Mouse (Mus musculus) embryonic stem cell, embryonic (primary cell): ENCODE results near the gene Hist1h2bj.

ENCODE experiments used
- CTCF ChIA-PET, 4 experiments: fragments of 300-600 bp in 2 of 4; fragments of 350-600 bp in 2 of 4; sonication (Branson Sonifier 250); formaldehyde crosslinking; loops; one replicate each; lab custom pipeline; 2022; ENCODE audit warnings: inconsistent platforms in 2 of 4; lab: Charles Lee
- POLR2A ChIA-PET, 4 experiments: fragments of 300-600 bp in 2 of 4; fragments of 350-600 bp in 2 of 4; sonication (Branson Sonifier 250); formaldehyde crosslinking; loops; one replicate each; lab custom pipeline; 2022; ENCODE audit warnings: antibody characterized with exemption in 4 of 4, inconsistent platforms in 1 of 4; lab: Charles Lee

The Hist1h2bj gene

GRCm38 (mm10) chr13:22006334-22007120, 36.5 kb upstream of the Hist1h2bj start:
- POLR2A ChIA-PET: interaction anchor here (0.6 to 4.0 kb wide), 42 partner anchors 9 to 1677 kb away, joined by 3 to 47 read pairs (median 4); partner anchors contain the start of genes Hist1h2ah (in 3 of the 4), Hist1h2bk (in 3 of the 4), Hist1h2ag (in 2 of the 4) and Hist1h2bj (in 2 of the 4)

GRCm38 (mm10) chr13:22007121-22007510, 35.9 kb upstream of the Hist1h2bj start:
- ChIA-PET CTCF (interaction anchor here in 3 of 4 experiments (0.6 to 1.7 kb wide), 4 partner anchors 12 to 1429 kb away, joined by 3 to 4 read pairs (median 3); partner anchors contain the start of gene Pom121l2 (in 1 of the 3)), POLR2A (interaction anchor here in 3 of 4 experiments (0.7 to 4.0 kb wide), 14 partner anchors 10 to 1424 kb away, joined by 3 to 47 read pairs (median 8); partner anchors contain the start of genes Hist1h2ag (in 2 of the 3), Hist1h2bj (in 2 of the 3), Pom121l2 (in 2 of the 3) and Hist1h2ah (in 1 of the 3))

More at GRCm38 (mm10) chr13:22006334-22007120, 36.5 kb upstream of the Hist1h2bj start:
- CTCF ChIA-PET: interaction anchor here in 3 of 4 experiments (0.6 to 2.1 kb wide), 9 partner anchors 9 to 126 kb away, joined by 3 to 7 read pairs (median 3); partner anchors contain the start of gene Pom121l2 (in 1 of the 3)

- ChIA-PET CTCF (no interaction called here), POLR2A (interaction anchor here in 2 of 4 experiments (0.7 to 4.0 kb wide), 8 partner anchors 9 to 36 kb away, joined by 3 to 47 read pairs (median 6); partner anchors contain the start of genes Hist1h2ag (in 2 of the 2), Hist1h2bj (in 2 of the 2) and Pom121l2 (in 1 of the 2))
Measured at GRCm38 (mm10) chr13:22007872-22008271, 35.1 kb upstream of the Hist1h2bj start.

GRCm38 (mm10) chr13:22008707-22009106, 34.3 kb upstream of the Hist1h2bj start:
- ChIA-PET CTCF (interaction anchor here in 1 of 4 experiments (0.5 kb wide), 1 partner anchor 1392 kb away, joined by 4 read pairs; no protein-coding TSS in a partner anchor), POLR2A (interaction anchor here in 2 of 4 experiments (1.1 to 3.9 kb wide), 6 partner anchors 9 to 35 kb away, joined by 3 to 22 read pairs (median 6); partner anchors contain the start of genes Hist1h2ag (in 1 of the 2) and Hist1h2bj (in 1 of the 2))

GRCm38 (mm10) chr13:22009642-22010041, 33.4 kb upstream of the Hist1h2bj start, which contains the start of gene Prss16:
TSS of gene Prss16 (minus strand) at chr13:22009742.
- CTCF ChIA-PET: interaction anchor here in 1 of 4 experiments (0.7 kb wide), 1 partner anchor 73 kb away, joined by 3 read pairs; no protein-coding TSS in a partner anchor
- POLR2A ChIA-PET: interaction anchor here in 2 of 4 experiments (0.6 to 2.1 kb wide), 6 partner anchors 10 to 222 kb away, joined by 3 to 7 read pairs (median 4); partner anchors contain the start of genes Hist1h2an (in 1 of the 2) and Hist1h2bp (in 1 of the 2)

GRCm38 (mm10) chr13:22013716-22014115, 29.3 kb upstream of the Hist1h2bj start:
- POLR2A ChIA-PET: interaction anchor here in 3 of 4 experiments (0.6 to 7.4 kb wide), 7 partner anchors 7 to 1520 kb away, joined by 3 to 47 read pairs (median 5); partner anchors contain the start of genes Hist1h2af (in 1 of the 3) and Hist1h2ah (in 1 of the 3)
- CTCF ChIA-PET: interaction anchor here in 3 of 4 experiments (0.6 to 1.0 kb wide), 4 partner anchors 39 to 1388 kb away, joined by 3 read pairs; no protein-coding TSS in a partner anchor

GRCm38 (mm10) chr13:22014411-22014845, 28.6 kb upstream of the Hist1h2bj start:
- ChIA-PET POLR2A (interaction anchor here (0.7 to 7.4 kb wide), 14 partner anchors 8 to 1520 kb away, joined by 3 to 47 read pairs (median 4); partner anchors contain the start of genes Hist1h2af (in 1 of the 4), Hist1h2ag (in 1 of the 4), Hist1h2ah (in 1 of the 4) and Hist1h2bj (in 1 of the 4)), CTCF (interaction anchor here in 1 of 4 experiments (0.8 to 1.7 kb wide), 2 partner anchors 15 to 1387 kb away, joined by 3 to 4 read pairs; no protein-coding TSS in a partner anchor)

GRCm38 (mm10) chr13:22015479-22016450, 27.2 kb upstream of the Hist1h2bj start:
- ChIA-PET POLR2A (interaction anchor here (0.9 to 7.4 kb wide), 16 partner anchors 8 to 236 kb away, joined by 3 to 47 read pairs (median 4); partner anchors contain the start of genes Hist1h1b (in 1 of the 4), Hist1h2ag (in 1 of the 4), Hist1h2ah (in 1 of the 4) and Hist1h2bj (in 1 of the 4)), CTCF (interaction anchor here in 2 of 4 experiments (0.5 to 1.7 kb wide), 5 partner anchors 10 to 107 kb away, joined by 3 to 4 read pairs (median 3); no protein-coding TSS in a partner anchor)

- CTCF ChIA-PET: no interaction called here
Measured at GRCm38 (mm10) chr13:22019934-22020835, 22.8 kb upstream of the Hist1h2bj start.

GRCm38 (mm10) chr13:22020901-22021339, 22.1 kb upstream of the Hist1h2bj start:
- ChIA-PET CTCF (interaction anchor here in 1 of 4 experiments (0.5 kb wide), 1 partner anchor 821 kb away, joined by 3 read pairs; no protein-coding TSS in a partner anchor), POLR2A (interaction anchor here in 3 of 4 experiments (0.6 to 5.4 kb wide), 15 partner anchors 13 to 1380 kb away, joined by 3 to 31 read pairs (median 4); partner anchors contain the start of genes Hist1h2ah (in 3 of the 3), Hist1h2bk (in 3 of the 3), Hist1h2ag (in 2 of the 3) and Hist1h2bj (in 2 of the 3))

More at GRCm38 (mm10) chr13:22019934-22020835, 22.8 kb upstream of the Hist1h2bj start:
- POLR2A ChIA-PET: interaction anchor here (0.6 to 7.4 kb wide), 24 partner anchors 11 to 1535 kb away, joined by 3 to 47 read pairs (median 4); partner anchors contain the start of genes Hist1h2ah (in 3 of the 4), Hist1h2bk (in 3 of the 4), Hist1h2ag (in 2 of the 4) and Hist1h2bj (in 2 of the 4)

- ChIA-PET CTCF (interaction anchor here in 3 of 4 experiments (0.5 to 1.0 kb wide), 4 partner anchors 26 to 1380 kb away, joined by 3 to 4 read pairs (median 3); no protein-coding TSS in a partner anchor), POLR2A (interaction anchor here in 3 of 4 experiments (0.6 to 5.4 kb wide), 27 partner anchors 10 to 1549 kb away, joined by 3 to 31 read pairs (median 4); partner anchors contain the start of genes Hist1h2ag (in 3 of the 3), Hist1h2ah (in 3 of the 3), Hist1h2bj (in 3 of the 3) and Hist1h2bk (in 3 of the 3))
Measured at GRCm38 (mm10) chr13:22021581-22021980, 21.4 kb upstream of the Hist1h2bj start.

GRCm38 (mm10) chr13:22022241-22022640, 20.8 kb upstream of the Hist1h2bj start:
- ChIA-PET CTCF (interaction anchor here (0.6 to 1.0 kb wide), 7 partner anchors 27 to 1409 kb away, joined by 3 to 9 read pairs (median 3); no protein-coding TSS in a partner anchor), POLR2A (interaction anchor here (0.6 to 5.4 kb wide), 31 partner anchors 9 to 1548 kb away, joined by 3 to 31 read pairs (median 4); partner anchors contain the start of genes Hist1h2ag (in 3 of the 4), Hist1h2ah (in 3 of the 4), Hist1h2bj (in 3 of the 4) and Hist1h2bk (in 3 of the 4))

GRCm38 (mm10) chr13:22026058-22027031, 16.7 kb upstream of the Hist1h2bj start:
- CTCF ChIA-PET: no interaction called here
- POLR2A ChIA-PET: interaction anchor here in 3 of 4 experiments (0.6 to 1.2 kb wide), 13 partner anchors 8 to 108 kb away, joined by 3 to 7 read pairs (median 4); partner anchors contain the start of genes Hist1h2ah (in 3 of the 3) and Hist1h2bk (in 3 of the 3)
